Mouse (Mus musculus): Measurements from ENCODE around the gene Gm28372. TPM values are rescaled to one million over a fixed set of nuclear protein-coding genes. Genes with fewer than 3 reads are reported as not detected.

Gm28372 gene
- polyA plus RNA-seq, 1 experiment from 2014 or later, result not detected

DNA sequence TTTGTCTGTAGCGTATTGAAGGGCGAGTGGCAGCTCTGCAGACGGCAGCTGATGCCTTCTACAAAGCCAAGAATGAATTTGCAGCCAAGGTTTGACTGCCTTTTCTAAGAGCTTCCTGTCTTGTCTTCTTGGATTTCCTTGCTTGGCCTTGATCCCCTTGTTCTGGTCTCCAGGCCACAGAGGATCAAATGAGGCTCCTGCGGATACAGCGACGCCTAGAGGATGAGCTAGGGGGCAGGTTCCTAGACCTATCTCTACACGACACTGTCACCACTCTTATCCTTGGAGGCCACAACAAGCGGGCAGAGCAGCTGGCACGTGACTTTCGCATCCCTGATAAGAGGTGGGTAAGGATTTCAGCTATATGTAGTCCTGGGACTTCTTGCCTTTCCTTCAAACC is 37.1 kb downstream of the Gm28372 start:
- Histone ChIP-seq H3K4me2 (no peak overlapping the region), H3K27me3 (ENCODE audit: control insufficient read depth, insufficient read depth, low read length) (no peaks in the 10 kb centered on the region), H3K4me3 (ENCODE audit: low read depth, low read length) (no peak overlapping the region), H3K27ac (ENCODE audit: low read depth, low read length) (no peak overlapping the region), H3K9me3 (ENCODE audit: control insufficient read depth, low read length) (no peaks in the 10 kb centered on the region), H3K4me1 (ENCODE audit: control insufficient read depth, insufficient read depth, low read length) (no peaks in the 10 kb centered on the region), H3K36me3 (ENCODE audit: control insufficient read depth, insufficient read depth, low read length) (peaks cover 26% of the 10 kb centered on the region), H3K9ac (ENCODE audit: low read length) (no peak overlapping the region)
- 84% methylated on average over 10 of the region's 10 CpGs for WGBS
- DNase-seq (ENCODE audit: low spot score, missing footprints) (no peak), ATAC-seq (ENCODE audit: low FRiP score) (no peak)

DNA sequence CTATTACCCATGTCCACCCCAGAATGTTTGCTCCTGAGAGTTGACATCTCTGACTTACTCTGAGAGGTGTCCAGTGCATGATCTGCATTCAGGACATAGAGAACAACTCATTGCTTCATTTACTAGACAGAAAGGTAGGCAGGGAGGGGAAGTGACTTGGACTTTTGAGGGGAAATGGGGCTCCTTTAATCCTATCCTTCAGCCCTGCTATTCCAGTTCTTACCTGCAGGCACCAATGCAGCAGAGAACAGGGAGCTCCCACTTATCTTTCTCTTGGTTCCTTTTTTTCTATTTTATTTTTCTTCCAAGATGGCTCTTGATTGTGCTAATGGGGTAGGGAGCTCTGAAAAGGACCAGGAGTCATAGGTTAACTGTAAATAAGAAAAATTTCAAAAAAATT is 43.4 kb downstream of the Gm28372 start:
- no peak for ATAC-seq (ENCODE audit: low FRiP score)
- Histone ChIP-seq H3K4me2 (no peak overlapping the region), H3K36me3 (ENCODE audit: control insufficient read depth, insufficient read depth, low read length) (peaks cover 3% of the 10 kb centered on the region; the same call in 1 of the 2 replicates), H3K9me3 (ENCODE audit: control insufficient read depth, low read length) (no peaks in the 10 kb centered on the region), H3K9ac (ENCODE audit: low read length) (no peak overlapping the region), H3K27me3 (ENCODE audit: control insufficient read depth, insufficient read depth, low read length) (peaks cover 4% of the 10 kb centered on the region; the same call in 1 of the 2 replicates), H3K27ac (ENCODE audit: low read depth, low read length) (no peak overlapping the region), H3K4me3 (ENCODE audit: low read depth, low read length) (no peak overlapping the region), H3K4me1 (ENCODE audit: control insufficient read depth, insufficient read depth, low read length) (peaks cover 11% of the 10 kb centered on the region; the same call in 1 of the 2 replicates)
- DNase-seq (ENCODE audit: low spot score, missing footprints), result no peak

DNA sequence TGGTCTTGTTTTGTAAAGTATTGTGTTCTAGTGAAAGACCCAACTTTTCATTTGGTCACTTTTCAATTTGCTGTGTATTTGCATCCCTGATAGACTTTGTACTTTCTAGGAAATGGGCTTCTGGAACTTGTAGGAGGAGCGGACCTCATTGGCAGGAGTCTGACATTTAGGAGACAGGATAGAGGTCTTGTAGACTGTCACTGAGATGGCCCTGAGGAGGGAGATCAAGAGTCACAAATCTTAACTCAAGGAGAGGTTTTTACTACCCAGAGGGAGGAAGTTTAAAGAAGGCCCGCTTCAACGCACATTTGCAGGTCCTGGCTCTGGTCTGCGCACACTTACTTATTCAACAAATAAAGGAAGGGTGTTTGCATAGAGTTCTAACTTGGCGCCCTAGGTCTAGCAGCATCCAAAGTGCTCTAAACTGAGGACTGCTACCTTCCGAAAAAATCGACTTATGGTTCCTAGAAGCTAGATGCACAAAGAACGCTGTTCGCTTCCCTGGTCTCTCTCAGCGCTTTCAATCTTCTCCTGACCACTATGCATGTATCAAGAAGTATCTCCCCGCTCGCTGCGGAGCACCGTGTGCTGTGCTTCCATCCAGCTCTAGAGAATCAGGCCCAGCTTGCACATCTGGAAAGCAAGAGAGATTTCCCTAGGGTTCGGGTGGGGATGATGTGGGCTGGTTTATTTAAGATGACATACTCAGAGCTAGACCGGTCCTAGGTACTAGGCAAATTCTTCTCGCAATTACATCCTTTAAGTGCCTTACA is 44.2 kb downstream of the Gm28372 start:
- H3K27ac ChIP-seq (ENCODE audit: low read depth, low read length), result no peak overlapping the region
- DNase-seq (ENCODE audit: low spot score, missing footprints), result peak; percentile 95

GRCm38 (mm10) chr2:130449794-130450433 is 44.9 kb downstream of the Gm28372 start, which contains the start of gene Ptpra:
TSS of gene Ptpra (plus strand) at chr2:130450278.
- DNase-seq (ENCODE audit: low spot score, missing footprints) (peak; percentile 98), ATAC-seq (ENCODE audit: low FRiP score) (peak; percentile 98)
- no peaks in the 10 kb centered on the region for H3K9me3 ChIP-seq (ENCODE audit: control insufficient read depth, low read length)
- H3K27me3 ChIP-seq (ENCODE audit: control insufficient read depth, insufficient read depth, low read length), result peaks cover 4% of the 10 kb centered on the region; the same call in 1 of the 2 replicates
- H3K4me3 ChIP-seq (ENCODE audit: low read depth, low read length), result peak within 1 kb of the TSS; percentile 91
- peak within 1 kb of the TSS; percentile 88 for H3K9ac ChIP-seq (ENCODE audit: low read length)
- H3K36me3 ChIP-seq (ENCODE audit: control insufficient read depth, insufficient read depth, low read length), result no peaks in the 10 kb centered on the region
- H3K27ac ChIP-seq (ENCODE audit: low read depth, low read length), result peak within 1 kb of the TSS; percentile 60
- H3K4me2 ChIP-seq, result peak within 1 kb of the TSS; percentile 79
- H3K4me1 ChIP-seq (ENCODE audit: control insufficient read depth, insufficient read depth, low read length), result peaks cover 11% of the 10 kb centered on the region; the same call in 1 of the 2 replicates
- 0% methylated on average over 38 of the region's 50 CpGs for WGBS

More for the DNA sequence above, 44.2 kb downstream of the Gm28372 start:
- H3K4me3 ChIP-seq (ENCODE audit: low read depth, low read length), result peak overlapping the region; percentile 91
- ATAC-seq (ENCODE audit: low FRiP score), result peak; percentile 10
- 9% methylated on average over 17 of the region's 17 CpGs for WGBS
- no peaks in the 10 kb centered on the region for H3K36me3 ChIP-seq (ENCODE audit: control insufficient read depth, insufficient read depth, low read length)
- H3K4me1 ChIP-seq (ENCODE audit: control insufficient read depth, insufficient read depth, low read length), result peaks cover 11% of the 10 kb centered on the region; the same call in 1 of the 2 replicates
- H3K27me3 ChIP-seq (ENCODE audit: control insufficient read depth, insufficient read depth, low read length), result peaks cover 4% of the 10 kb centered on the region; the same call in 1 of the 2 replicates
- H3K9ac ChIP-seq (ENCODE audit: low read length), result peak overlapping the region; percentile 7; the same call in 1 of the 2 replicates
- H3K9me3 ChIP-seq (ENCODE audit: control insufficient read depth, low read length), result no peaks in the 10 kb centered on the region
- peak overlapping the region; percentile 79 for H3K4me2 ChIP-seq

DNA sequence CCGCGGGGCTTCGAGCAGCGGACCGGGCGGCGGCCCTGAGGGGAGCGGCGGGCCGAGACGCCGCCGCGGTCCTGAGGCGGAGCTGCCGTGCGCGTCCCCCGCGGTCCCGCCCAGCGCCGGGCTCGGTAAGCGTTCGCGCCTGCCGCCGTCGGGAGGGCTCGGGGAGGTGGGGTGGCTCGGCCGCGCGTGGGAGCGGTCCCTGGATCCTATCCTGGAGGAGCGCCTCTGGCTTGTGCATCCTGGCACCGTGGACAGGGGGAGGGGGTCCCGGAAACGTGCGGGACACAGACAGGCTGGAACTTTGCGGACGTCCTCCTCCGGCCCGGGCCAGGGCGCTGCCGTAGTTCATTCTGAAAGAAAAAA is 45.4 kb downstream of the Gm28372 start:
- peaks cover 4% of the 10 kb centered on the region; the same call in 1 of the 2 replicates for H3K27me3 ChIP-seq (ENCODE audit: control insufficient read depth, insufficient read depth, low read length)
- peaks cover 11% of the 10 kb centered on the region; the same call in 1 of the 2 replicates for H3K4me1 ChIP-seq (ENCODE audit: control insufficient read depth, insufficient read depth, low read length)
- H3K9ac ChIP-seq (ENCODE audit: low read length), result peak overlapping the region; percentile 88
- peak overlapping the region; percentile 60 for H3K27ac ChIP-seq (ENCODE audit: low read depth, low read length)
- ATAC-seq (ENCODE audit: low FRiP score) (peak; percentile 85), DNase-seq (ENCODE audit: low spot score, missing footprints) (no peak)
- WGBS, result under 1% methylated on average over 36 of the region's 47 CpGs
- peak overlapping the region; percentile 79 for H3K4me2 ChIP-seq
- H3K36me3 ChIP-seq (ENCODE audit: control insufficient read depth, insufficient read depth, low read length), result no peaks in the 10 kb centered on the region
- peak overlapping the region; percentile 91 for H3K4me3 ChIP-seq (ENCODE audit: low read depth, low read length)
- no peaks in the 10 kb centered on the region for H3K9me3 ChIP-seq (ENCODE audit: control insufficient read depth, low read length)

- Histone ChIP-seq H3K4me1 (ENCODE audit: control insufficient read depth, insufficient read depth, low read length) (peaks cover 11% of the 10 kb centered on the region; the same call in 1 of the 2 replicates), H3K9me3 (ENCODE audit: control insufficient read depth, low read length) (no peaks in the 10 kb centered on the region), H3K27me3 (ENCODE audit: control insufficient read depth, insufficient read depth, low read length) (peaks cover 4% of the 10 kb centered on the region; the same call in 1 of the 2 replicates), H3K9ac (ENCODE audit: low read length) (peak overlapping the region; percentile 88), H3K27ac (ENCODE audit: low read depth, low read length) (no peak overlapping the region), H3K36me3 (ENCODE audit: control insufficient read depth, insufficient read depth, low read length) (no peaks in the 10 kb centered on the region), H3K4me2 (peak overlapping the region; percentile 79), H3K4me3 (ENCODE audit: low read depth, low read length) (peak overlapping the region; percentile 91)
- no peak for DNase-seq (ENCODE audit: low spot score, missing footprints)
- ATAC-seq (ENCODE audit: low FRiP score), result no peak
- 74% methylated on average over 14 of the region's 14 CpGs for WGBS
These were observed 46.2 kb downstream of the Gm28372 start for GRCm38 (mm10) chr2:130451086-130451726.

- peaks cover 11% of the 10 kb centered on the region; the same call in 1 of the 2 replicates for H3K4me1 ChIP-seq (ENCODE audit: control insufficient read depth, insufficient read depth, low read length)
- DNase-seq (ENCODE audit: low spot score, missing footprints) (no peak), ATAC-seq (ENCODE audit: low FRiP score) (no peak)
- no peaks in the 10 kb centered on the region for H3K36me3 ChIP-seq (ENCODE audit: control insufficient read depth, insufficient read depth, low read length)
- no peak overlapping the region for H3K27ac ChIP-seq (ENCODE audit: low read depth, low read length)
- H3K9me3 ChIP-seq (ENCODE audit: control insufficient read depth, low read length), result no peaks in the 10 kb centered on the region
- H3K4me3 ChIP-seq (ENCODE audit: low read depth, low read length), result no peak overlapping the region
- 78% methylated on average over 3 of the region's 3 CpGs for WGBS
- peaks cover 4% of the 10 kb centered on the region; the same call in 1 of the 2 replicates for H3K27me3 ChIP-seq (ENCODE audit: control insufficient read depth, insufficient read depth, low read length)
- H3K9ac ChIP-seq (ENCODE audit: low read length), result no peak overlapping the region
- H3K4me2 ChIP-seq, result peak overlapping the region; percentile 79
These were observed 46.7 kb downstream of the Gm28372 start for GRCm38 (mm10) chr2:130451727-130452090.

DNA sequence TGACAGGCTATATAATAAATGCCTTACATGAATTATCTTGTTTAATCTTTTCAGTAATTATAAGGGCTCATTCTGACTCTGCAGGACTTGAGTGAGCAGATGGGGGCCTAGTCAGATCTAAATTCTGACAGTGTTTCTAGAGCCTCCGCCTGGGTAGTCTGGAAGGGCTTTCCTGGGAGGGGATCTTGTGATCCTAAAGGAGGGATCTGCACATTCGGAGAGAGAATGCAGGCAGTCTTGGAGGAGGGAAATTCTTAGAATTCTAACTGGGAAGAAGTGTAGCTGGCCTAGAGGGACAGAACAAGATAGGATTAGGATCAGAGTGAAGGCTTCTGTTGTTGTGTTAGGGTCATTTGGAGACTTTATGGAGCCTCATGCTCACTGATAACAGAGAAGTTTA is 47.2 kb downstream of the Gm28372 start:
- H3K9ac ChIP-seq (ENCODE audit: low read length), result no peak overlapping the region
- H3K4me1 ChIP-seq (ENCODE audit: control insufficient read depth, insufficient read depth, low read length), result peaks cover 11% of the 10 kb centered on the region; the same call in 1 of the 2 replicates
- H3K4me2 ChIP-seq, result no peak overlapping the region
- 56% methylated on average over 2 of the region's 2 CpGs for whole genome bisulfite sequencing
- H3K4me3 ChIP-seq (ENCODE audit: low read depth, low read length), result no peak overlapping the region
- H3K27ac ChIP-seq (ENCODE audit: low read depth, low read length), result no peak overlapping the region
- no peaks in the 10 kb centered on the region for H3K9me3 ChIP-seq (ENCODE audit: control insufficient read depth, low read length)
- H3K27me3 ChIP-seq (ENCODE audit: control insufficient read depth, insufficient read depth, low read length), result peaks cover 4% of the 10 kb centered on the region; the same call in 1 of the 2 replicates
- no peak for DNase-seq (ENCODE audit: low spot score, missing footprints)
- no peaks in the 10 kb centered on the region for H3K36me3 ChIP-seq (ENCODE audit: control insufficient read depth, insufficient read depth, low read length)
- no peak for ATAC-seq (ENCODE audit: low FRiP score)
